Mouse (Mus musculus): ENCODE data around the gene Smco1. TPM values are rescaled to one million over a fixed set of nuclear protein-coding genes. Genes with fewer than 3 reads are reported as not detected.
"Not testable (repeated sequence)": the region's sequence is repeated elsewhere in the genome, so short reads cannot be mapped to it uniquely, and the experiment has no call there.

Gene Smco1
- polyA plus RNA-seq (2021): 0.04 TPM

DNA sequence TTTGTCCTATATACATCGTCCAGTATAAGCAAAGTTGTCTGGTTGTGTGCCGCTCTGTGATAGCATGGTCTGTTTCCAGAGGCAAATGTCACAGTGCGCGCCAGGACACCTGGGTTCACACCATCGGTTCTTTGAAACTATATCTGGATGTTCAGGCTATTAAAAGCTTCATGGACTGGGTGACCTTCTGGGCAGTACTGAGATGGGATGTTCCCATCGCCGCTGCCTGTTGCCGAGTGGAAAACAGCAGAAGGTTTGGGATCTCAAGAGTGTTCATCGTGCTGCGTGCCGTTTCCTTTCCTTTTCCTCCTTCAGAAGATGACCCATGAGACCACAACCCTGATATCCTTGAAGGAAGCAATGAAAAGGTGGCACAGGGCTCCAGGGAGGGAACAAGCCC lies at the start of gene Smco1:
Gene Smco1, plus strand, starts transcription at position 178 of the 400 bp plus-strand sequence.
- POLR2A ChIA-PET: no interaction called here
- CTCF ChIA-PET: interaction anchor here (2.9 kb wide), 1 partner anchor 9 kb away, joined by 10 read pairs; no protein-coding TSS in a partner anchor
- no peak for TF ChIP-seq CTCF (IDR thresholded peaks at IDR 0.05)
- H3K27me3 ChIP-seq: peaks cover 3% of the 10 kb centered on the region
- no peak for ATAC-seq
- in situ Hi-C loops (cut with MboI; ENCODE audit: low pct_unique_long_range_greater_than_20kb): loop anchor here (25.0 kb wide), 1 partner anchor 191 kb away; no protein-coding TSS in a partner anchor
- no peak for DNase-seq (ENCODE audit: low read depth, low spot score)

DNA sequence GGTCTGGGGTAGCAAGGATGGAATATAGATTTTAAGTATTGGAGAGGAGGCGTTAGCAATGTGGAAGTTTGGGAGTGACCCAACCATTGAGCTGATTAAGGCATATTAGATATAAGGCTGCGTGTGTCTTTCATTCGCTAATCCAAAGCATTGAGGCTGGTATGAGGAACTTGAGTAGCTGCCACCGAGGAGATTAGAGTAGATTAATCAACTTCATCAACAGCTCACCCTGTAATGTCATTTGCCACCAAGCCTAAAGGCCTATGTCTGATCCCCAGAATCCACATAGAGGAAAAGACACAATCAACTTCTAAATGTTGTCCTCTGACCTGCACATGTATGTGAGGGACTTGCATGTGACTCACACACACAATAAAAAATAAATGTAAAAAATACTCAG lies 49.5 kb upstream of the Smco1 start:
- DNase-seq (ENCODE audit: low read depth, low spot score): no peak
- TF ChIP-seq CTCF (IDR thresholded peaks at IDR 0.05): no peak
- in situ Hi-C loops (cut with MboI; ENCODE audit: low pct_unique_long_range_greater_than_20kb): no loop called here
- H3K27me3 ChIP-seq: peaks cover 23% of the 10 kb centered on the region
- POLR2A ChIA-PET: no interaction called here
- CTCF ChIA-PET: interaction anchor here (1.8 kb wide), 1 partner anchor 23 kb away, joined by 6 read pairs; no protein-coding TSS in a partner anchor
- no peak for ATAC-seq

DNA sequence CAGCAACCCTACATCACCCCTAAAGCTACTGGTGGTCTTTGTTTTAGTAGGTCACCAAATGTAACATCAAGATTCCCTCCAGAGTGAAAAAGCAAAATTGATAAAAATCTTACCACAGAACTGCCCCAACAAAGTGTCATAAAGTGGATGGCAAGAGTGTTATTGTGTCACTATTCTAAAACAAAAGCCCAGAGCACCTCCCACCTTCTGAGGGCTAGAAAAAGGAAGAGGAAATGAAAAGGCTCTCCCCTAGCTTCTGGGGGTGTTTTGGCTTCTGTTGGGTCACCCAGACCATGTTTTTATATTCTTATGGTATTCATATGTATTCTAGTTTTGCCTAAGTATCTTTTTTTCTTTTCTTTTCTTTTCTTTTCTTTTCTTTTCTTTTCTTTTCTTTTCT lies 48.9 kb upstream of the Smco1 start:
- ChIA-PET POLR2A (no interaction called here), CTCF (interaction anchor here (1.8 kb wide), 1 partner anchor 23 kb away, joined by 6 read pairs; no protein-coding TSS in a partner anchor)
- ATAC-seq: no peak
- no peak for DNase-seq (ENCODE audit: low read depth, low spot score)
- in situ Hi-C loops (cut with MboI; ENCODE audit: low pct_unique_long_range_greater_than_20kb): no loop called here
- H3K27me3 ChIP-seq: peaks cover 22% of the 10 kb centered on the region
- TF ChIP-seq CTCF (IDR thresholded peaks at IDR 0.05): no peak

DNA sequence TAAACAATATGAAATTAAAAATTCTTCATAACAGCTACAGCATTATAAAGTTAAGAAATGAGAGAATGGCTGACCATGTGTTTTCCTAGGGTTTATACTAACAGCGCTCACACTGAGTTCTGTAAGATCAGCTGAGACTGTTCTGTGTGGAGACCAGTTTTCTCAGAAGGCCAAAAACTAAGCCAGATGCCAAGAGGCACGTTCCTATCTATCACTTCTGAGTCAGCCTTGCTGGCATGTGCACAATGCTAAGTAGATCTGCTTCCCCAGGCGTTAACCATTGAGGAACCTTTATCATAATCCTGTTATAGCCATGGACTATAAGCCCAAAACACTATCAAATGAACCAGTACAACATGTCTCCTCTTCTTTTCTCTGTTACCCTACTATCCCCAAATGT lies 39.2 kb upstream of the Smco1 start:
- H3K27me3 ChIP-seq; in situ Hi-C loops (cut with MboI; ENCODE audit: low pct_unique_long_range_greater_than_20kb); DNase-seq (ENCODE audit: low read depth, low spot score); POLR2A ChIA-PET; ATAC-seq: not testable (repeated sequence)
- CTCF ChIA-PET: interaction anchor here (0.9 kb wide), 2 partner anchors 11 to 14 kb away, joined by 3 read pairs; no protein-coding TSS in a partner anchor

DNA sequence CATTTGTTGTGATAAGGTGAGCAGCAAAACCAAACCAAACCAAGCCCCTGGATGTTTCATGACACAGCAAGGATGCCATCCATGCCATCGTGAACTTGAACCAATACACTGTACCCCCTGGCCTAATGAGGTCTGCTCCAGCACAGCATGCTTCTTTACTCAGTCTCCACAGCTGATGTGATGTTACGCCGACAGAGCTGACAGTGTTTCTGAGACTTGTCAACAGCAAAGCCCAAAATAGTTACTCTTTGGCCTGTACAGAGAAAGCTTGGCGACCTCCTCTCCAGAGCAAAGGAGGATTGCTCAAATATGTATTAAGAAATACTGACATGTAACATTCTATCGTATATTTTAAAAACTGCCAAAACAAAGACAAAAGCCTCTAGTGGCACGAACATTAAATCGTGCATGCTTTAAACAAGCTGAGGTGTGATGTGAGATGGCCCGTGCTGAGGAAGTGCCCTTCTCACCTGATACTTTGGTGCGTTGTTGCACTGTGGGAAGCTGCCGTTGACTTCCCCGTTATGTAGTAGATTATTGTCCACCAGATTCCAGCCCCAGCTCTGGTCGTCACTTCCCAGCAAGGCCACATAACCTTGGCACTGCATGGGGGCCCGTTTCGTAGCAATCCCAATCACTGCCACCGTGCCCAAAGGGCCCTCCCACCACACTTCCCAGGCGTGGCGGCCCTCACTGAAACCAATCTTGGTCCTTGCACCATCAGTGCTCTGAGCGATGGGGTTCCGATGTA lies 33.2 kb upstream of the Smco1 start:
- DNase-seq (ENCODE audit: low read depth, low spot score) (no peak), ATAC-seq (no peak)
- no peaks in the 10 kb centered on the region for H3K27me3 ChIP-seq
- ChIA-PET CTCF (no interaction called here), POLR2A (no interaction called here)
- TF ChIP-seq CTCF (IDR thresholded peaks at IDR 0.05): no peak
- in situ Hi-C loops (cut with MboI; ENCODE audit: low pct_unique_long_range_greater_than_20kb): no loop called here

DNA sequence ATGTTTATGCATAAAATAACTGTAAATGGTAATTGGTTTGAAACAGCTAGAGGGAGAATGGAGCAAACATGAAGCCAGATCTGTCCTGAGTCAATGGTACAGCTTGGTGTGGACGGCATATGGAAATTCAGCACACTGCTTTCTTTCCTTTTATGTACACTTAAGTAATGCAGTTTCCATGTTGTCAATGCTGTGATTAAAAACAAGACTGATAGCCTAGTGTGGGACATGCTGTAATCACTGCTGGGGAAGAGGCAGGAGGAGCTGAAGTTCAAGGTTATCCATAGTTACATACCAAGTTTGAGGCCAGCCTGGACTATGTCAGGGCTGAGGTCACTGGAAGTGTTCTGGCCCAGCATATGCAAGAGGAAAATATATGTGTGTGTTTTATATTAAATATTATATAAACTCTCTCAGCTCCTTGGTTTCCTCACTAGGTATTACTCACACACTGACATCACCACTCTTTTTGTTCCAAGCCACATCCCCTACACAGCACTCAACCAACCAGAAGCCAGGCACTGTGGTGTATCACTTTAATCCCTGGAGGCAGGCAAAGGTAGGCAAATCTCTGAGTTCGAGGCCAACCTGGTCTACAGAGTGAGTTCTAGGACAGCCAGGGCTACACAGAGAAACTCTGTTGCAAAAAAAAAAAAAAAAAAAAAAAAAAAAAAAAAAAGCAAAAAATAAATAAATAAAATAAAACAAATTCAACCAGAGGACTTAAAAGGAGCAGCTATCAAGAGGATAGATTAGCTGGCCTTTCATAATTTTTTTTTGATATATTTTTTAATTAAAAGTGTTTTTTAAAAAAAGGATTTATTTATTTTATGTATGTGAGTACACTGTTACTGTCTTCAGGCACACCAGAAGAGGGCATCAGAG lies 31.6 kb upstream of the Smco1 start:
- TF ChIP-seq CTCF (IDR thresholded peaks at IDR 0.05): no peak
- POLR2A ChIA-PET: interaction anchor here (0.5 kb wide), 1 partner anchor 21 kb away, joined by 3 read pairs; no protein-coding TSS in a partner anchor
- ATAC-seq (no peak), DNase-seq (ENCODE audit: low read depth, low spot score) (no peak)
- H3K27me3 ChIP-seq: no peaks in the 10 kb centered on the region
- in situ Hi-C loops (cut with MboI; ENCODE audit: low pct_unique_long_range_greater_than_20kb): no loop called here
- CTCF ChIA-PET: interaction anchor here (0.7 kb wide), 1 partner anchor 19 kb away, joined by 3 read pairs; no protein-coding TSS in a partner anchor

DNA sequence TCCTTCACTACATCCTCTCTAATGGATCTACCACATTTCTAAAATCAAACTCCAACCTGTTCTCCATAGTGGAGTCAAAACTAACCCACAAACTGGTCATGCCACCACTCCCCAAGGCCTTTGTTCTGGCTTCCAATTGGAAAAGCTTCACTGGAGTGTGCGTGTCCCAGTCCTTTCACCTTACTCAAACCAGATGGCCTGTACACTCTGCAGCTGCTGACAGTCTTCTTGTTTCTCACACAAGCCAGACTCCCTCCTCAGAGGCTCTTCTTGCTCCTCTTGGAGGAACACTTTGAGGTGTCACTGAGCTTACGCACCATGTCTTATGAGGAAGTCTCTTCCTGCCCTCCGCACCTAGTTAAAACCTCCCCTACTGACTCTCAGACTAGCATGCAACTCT lies 27.4 kb upstream of the Smco1 start:
- CTCF ChIA-PET: interaction anchor here (1.1 to 2.0 kb wide), 4 partner anchors 12 to 71 kb away, joined by 3 to 6 read pairs (median 3); no protein-coding TSS in a partner anchor
- POLR2A ChIA-PET: no interaction called here
- ATAC-seq: no peak

DNA sequence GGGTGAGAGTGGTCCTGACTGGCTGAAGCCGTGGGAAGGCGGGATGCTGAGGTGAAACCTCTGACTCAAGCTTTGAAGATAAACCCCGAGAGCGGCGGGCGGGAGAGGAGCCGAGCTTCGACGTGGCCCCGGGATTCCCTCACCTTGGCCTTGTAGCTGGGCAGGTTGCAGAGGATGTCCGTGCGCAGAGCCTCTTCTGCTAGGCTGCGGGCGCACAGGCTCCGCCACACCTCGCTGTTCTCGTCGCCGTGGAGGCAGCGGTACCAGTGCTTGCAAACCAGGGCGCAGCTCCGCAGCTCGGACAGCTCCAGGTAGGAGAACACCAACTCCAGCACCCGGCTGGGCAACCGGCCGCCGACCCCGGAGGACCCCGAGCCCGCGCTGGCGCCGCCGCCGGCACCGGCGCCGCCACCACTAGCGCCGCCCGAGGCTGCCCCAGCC lies 24.9 kb upstream of the Smco1 start:
- ChIA-PET POLR2A (interaction anchor here (0.6 kb wide), 1 partner anchor 1382 kb away, joined by 3 read pairs; no protein-coding TSS in a partner anchor), CTCF (interaction anchor here (1.1 kb wide), 1 partner anchor 14 kb away, joined by 3 read pairs; no protein-coding TSS in a partner anchor)
- TF ChIP-seq CTCF (IDR thresholded peaks at IDR 0.05): no peak
- in situ Hi-C loops (cut with MboI; ENCODE audit: low pct_unique_long_range_greater_than_20kb): no loop called here
- no peak for DNase-seq (ENCODE audit: low read depth, low spot score)
- H3K27me3 ChIP-seq: no peaks in the 10 kb centered on the region
- peak; percentile 45 for ATAC-seq

More for the DNA sequence above, 27.4 kb upstream of the Smco1 start:
- no peak for DNase-seq (ENCODE audit: low read depth, low spot score)
- in situ Hi-C loops (cut with MboI; ENCODE audit: low pct_unique_long_range_greater_than_20kb): no loop called here
- TF ChIP-seq CTCF (IDR thresholded peaks at IDR 0.05): no peak
- no peaks in the 10 kb centered on the region for H3K27me3 ChIP-seq

DNA sequence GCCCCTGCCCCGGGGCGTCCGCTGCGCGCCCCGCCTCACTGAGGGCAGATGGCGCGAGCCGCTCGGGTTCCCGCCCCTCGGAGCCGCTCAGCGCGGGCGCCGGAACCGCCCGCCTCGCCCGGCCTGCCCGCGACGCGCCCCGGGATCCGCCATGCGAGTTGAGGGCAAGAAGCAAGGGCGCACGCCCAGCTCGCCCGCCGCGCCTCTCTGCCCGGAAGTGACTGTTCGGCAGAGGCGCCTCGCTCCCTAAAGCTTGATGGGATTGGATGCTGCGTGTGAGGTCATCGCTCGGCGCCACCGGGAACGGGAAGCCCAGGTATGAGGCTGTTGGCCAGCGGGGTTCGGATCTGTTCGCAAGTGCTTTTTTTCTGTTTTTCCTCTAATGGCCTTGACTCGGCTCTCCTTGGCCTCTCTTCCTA lies 24.3 kb upstream of the Smco1 start, which contains the start of the genes Fbxo45 and Wdr53:
Gene Fbxo45, minus strand, starts transcription at position 207 of the 419 bp plus-strand sequence.
Gene Wdr53, plus strand, starts transcription at position 276 of the 419 bp plus-strand sequence.
- H3K27me3 ChIP-seq: no peaks in the 10 kb centered on the region
- ChIA-PET CTCF (interaction anchor here (1.1 kb wide), 1 partner anchor 14 kb away, joined by 3 read pairs; no protein-coding TSS in a partner anchor), POLR2A (no interaction called here)
- ATAC-seq: peak; percentile 89
- in situ Hi-C loops (cut with MboI; ENCODE audit: low pct_unique_long_range_greater_than_20kb): no loop called here
- DNase-seq (ENCODE audit: low read depth, low spot score): peak; percentile 74
- TF ChIP-seq CTCF (IDR thresholded peaks at IDR 0.05): no peak

DNA sequence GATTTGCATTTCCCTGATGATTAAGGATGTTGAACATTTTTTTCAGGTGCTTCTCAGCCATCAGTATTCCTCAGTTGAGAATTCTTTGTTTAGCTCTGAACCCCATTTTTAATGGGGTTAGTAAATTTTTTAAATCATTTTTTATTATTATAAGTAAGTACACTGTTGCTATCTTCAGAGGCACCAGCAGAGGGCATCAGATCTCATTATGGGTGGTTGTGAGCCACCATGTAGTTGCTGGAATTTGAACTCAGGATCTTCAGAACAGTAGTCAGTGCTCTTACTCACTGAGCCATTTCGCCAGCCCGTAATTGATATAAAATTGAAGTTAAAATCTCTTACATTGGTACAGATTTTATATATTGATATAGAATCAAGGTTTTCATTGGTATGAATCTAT lies 7.0 kb upstream of the Smco1 start:
- TF ChIP-seq CTCF (IDR thresholded peaks at IDR 0.05): peak; percentile 82
- H3K27me3 ChIP-seq; ATAC-seq; POLR2A ChIA-PET; DNase-seq (ENCODE audit: low read depth, low spot score): not testable (repeated sequence)
- CTCF ChIA-PET: interaction anchor here (1.0 to 1.3 kb wide), 3 partner anchors 9 to 237 kb away, joined by 3 to 4 read pairs (median 3); no protein-coding TSS in a partner anchor
- in situ Hi-C loops (cut with MboI; ENCODE audit: low pct_unique_long_range_greater_than_20kb): loop anchor here (25.0 kb wide), 1 partner anchor 198 kb away; no protein-coding TSS in a partner anchor

All from Patski (cell line).